Mouse (Mus musculus): ENCODE measurements around the gene Chn1. TPM values are rescaled to one million over a fixed set of nuclear protein-coding genes. Genes with fewer than 3 reads are reported as not detected.

The Chn1 gene
- polyA plus RNA-seq, 1 experiment, result 20.0 TPM

DNA sequence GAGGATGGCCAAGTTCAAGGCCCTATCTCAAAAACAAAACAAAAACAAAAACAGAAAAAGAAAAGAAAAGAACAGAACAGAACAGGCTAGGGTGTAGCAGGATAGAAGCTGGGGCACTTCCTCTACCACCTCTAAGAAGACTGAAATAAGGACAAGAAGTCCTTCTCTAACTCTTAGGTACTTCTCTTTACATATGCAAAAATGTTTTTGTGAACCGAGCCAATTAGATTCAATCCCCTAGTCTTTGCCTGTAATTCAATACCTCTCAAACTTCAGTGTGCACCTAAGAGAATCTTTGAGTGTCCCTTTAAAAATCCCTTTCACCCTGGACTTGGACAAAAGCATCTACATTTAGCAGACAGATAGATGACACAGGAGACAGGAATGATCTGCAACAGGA is 2.2 kb downstream of the Chn1 start:
- no peak overlapping the region for H3K4me3 ChIP-seq (ENCODE audit: insufficient read depth, poor library complexity, severe bottlenecking)
- TF ChIP-seq MAX (IDR thresholded peaks at IDR 0.05) (no peak), CEBPB (IDR thresholded peaks at IDR 0.05; ENCODE audit: low read depth) (no peak), USF1 (IDR thresholded peaks at IDR 0.05; ENCODE audit: low read depth) (no peak), FOSL1 (IDR thresholded peaks at IDR 0.05; ENCODE audit: insufficient read depth, low read length, poor library complexity, severe bottlenecking) (no peak), CTCF (IDR thresholded peaks at IDR 0.05; ENCODE audit: control insufficient read depth, insufficient read depth, insufficient read length) (no peak), MYOD1 (IDR thresholded peaks at IDR 0.05; ENCODE audit: control insufficient read depth, insufficient read length, low read depth) (no peak), MYOG (IDR thresholded peaks at IDR 0.05; ENCODE audit: control insufficient read depth, extremely low read depth, insufficient read length) (no peak)
- peaks cover 18% of the 10 kb centered on the region for H3K79me2 ChIP-seq (ENCODE audit: control insufficient read depth, insufficient read depth)

DNA sequence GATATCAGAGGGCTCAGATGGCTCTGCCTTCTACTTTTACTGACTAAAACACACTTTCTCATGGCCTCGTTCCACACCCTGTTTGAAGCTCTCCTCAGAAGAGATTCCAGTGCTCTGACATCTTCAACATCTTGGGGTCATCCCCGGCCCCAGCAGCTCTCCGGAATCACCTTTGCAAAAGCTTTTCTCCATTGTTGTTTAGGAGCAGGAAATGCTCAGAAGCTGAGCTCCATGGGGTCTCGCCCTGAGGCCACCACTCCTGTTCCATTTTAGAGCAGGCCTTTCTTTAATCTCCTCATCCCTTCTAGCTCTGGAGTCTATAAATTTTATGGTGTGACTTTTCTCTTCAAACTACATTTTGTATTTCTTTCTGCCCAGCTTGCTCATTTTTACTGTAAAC is 6.5 kb downstream of the Chn1 start:
- Histone ChIP-seq H3K79me2 (ENCODE audit: control insufficient read depth, insufficient read depth) (peaks cover 18% of the 10 kb centered on the region), H3K36me3 (ENCODE audit: control insufficient read depth, insufficient read depth) (no peaks in the 10 kb centered on the region), H3K4me3 (ENCODE audit: insufficient read depth, poor library complexity, severe bottlenecking) (no peak overlapping the region), H3K27me3 (ENCODE audit: control insufficient read depth, insufficient read depth, insufficient read length) (no peaks in the 10 kb centered on the region), H3K79me3 (ENCODE audit: low read depth) (peaks cover 7% of the 10 kb centered on the region), H3ac (ENCODE audit: control insufficient read depth, insufficient read length, low read depth) (no peak overlapping the region)
- TF ChIP-seq MYOG (IDR thresholded peaks at IDR 0.05; ENCODE audit: control insufficient read depth, extremely low read depth, insufficient read length) (no peak), CEBPB (IDR thresholded peaks at IDR 0.05; ENCODE audit: low read depth) (no peak), MYOD1 (IDR thresholded peaks at IDR 0.05; ENCODE audit: control insufficient read depth, insufficient read length, low read depth) (no peak), FOSL1 (IDR thresholded peaks at IDR 0.05; ENCODE audit: insufficient read depth, low read length, poor library complexity, severe bottlenecking) (no peak), USF1 (IDR thresholded peaks at IDR 0.05; ENCODE audit: low read depth) (no peak), MAX (IDR thresholded peaks at IDR 0.05) (no peak), CTCF (IDR thresholded peaks at IDR 0.05; ENCODE audit: control insufficient read depth, insufficient read depth, insufficient read length) (no peak)

More for the DNA sequence above, 2.2 kb downstream of the Chn1 start:
- Histone ChIP-seq H3K27me3 (ENCODE audit: control insufficient read depth, insufficient read depth, insufficient read length) (no peaks in the 10 kb centered on the region), H3K79me3 (ENCODE audit: low read depth) (peaks cover 7% of the 10 kb centered on the region), H3K36me3 (ENCODE audit: control insufficient read depth, insufficient read depth) (no peaks in the 10 kb centered on the region), H3ac (ENCODE audit: control insufficient read depth, insufficient read length, low read depth) (no peak overlapping the region)

DNA sequence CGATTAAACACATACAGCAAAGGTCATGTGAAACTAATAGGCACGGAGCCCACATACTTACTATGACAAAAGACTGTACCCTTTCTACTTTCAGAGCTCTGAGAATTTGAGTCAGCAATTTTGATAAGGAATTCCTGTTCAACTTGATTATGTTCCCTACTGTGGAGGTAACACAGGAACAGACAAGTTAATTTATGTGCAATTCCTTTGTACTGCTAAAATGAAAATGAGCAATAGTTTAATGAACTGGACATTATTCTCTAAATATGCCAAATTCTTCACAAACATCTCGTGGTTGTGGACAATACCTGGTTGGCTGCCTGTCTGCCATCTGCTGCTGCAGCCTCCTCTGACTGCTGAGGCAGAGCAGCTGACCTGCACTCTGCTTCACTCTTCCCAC is 11.6 kb downstream of the Chn1 start:
- H3K4me3 ChIP-seq (ENCODE audit: insufficient read depth, poor library complexity, severe bottlenecking), result no peak overlapping the region
- no peaks in the 10 kb centered on the region for H3K79me3 ChIP-seq (ENCODE audit: low read depth)
- no peaks in the 10 kb centered on the region for H3K79me2 ChIP-seq (ENCODE audit: control insufficient read depth, insufficient read depth)
- TF ChIP-seq CTCF (IDR thresholded peaks at IDR 0.05; ENCODE audit: control insufficient read depth, insufficient read depth, insufficient read length) (no peak), MYOG (IDR thresholded peaks at IDR 0.05; ENCODE audit: control insufficient read depth, extremely low read depth, insufficient read length) (no peak)
- H3K36me3 ChIP-seq (ENCODE audit: control insufficient read depth, insufficient read depth), result no peaks in the 10 kb centered on the region
- no peaks in the 10 kb centered on the region for H3K27me3 ChIP-seq (ENCODE audit: control insufficient read depth, insufficient read depth, insufficient read length)
- H3ac ChIP-seq (ENCODE audit: control insufficient read depth, insufficient read length, low read depth), result no peak overlapping the region

DNA sequence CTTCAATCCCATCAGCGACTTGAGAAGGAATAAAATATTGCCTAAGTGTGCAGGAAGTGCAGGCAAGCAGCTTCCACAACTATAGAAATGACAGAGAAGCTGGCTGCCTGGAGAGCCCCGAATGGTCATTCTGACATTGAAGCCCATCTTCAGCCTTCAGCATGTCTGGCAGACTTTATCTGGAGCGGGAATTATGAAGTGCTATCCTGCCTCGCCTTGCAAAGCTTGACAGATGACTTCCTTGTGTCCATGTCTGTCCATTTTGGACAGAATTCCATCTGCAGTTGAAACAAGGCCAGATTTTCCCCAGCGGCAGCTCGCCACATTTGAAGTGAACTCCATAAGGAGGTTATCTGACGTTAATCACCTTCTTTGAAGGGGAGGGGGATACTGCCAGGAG is 15.2 kb downstream of the Chn1 start:
- no peaks in the 10 kb centered on the region for H3K36me3 ChIP-seq (ENCODE audit: control insufficient read depth, insufficient read depth)
- no peaks in the 10 kb centered on the region for H3K27me3 ChIP-seq (ENCODE audit: control insufficient read depth, insufficient read depth, insufficient read length)
- no peaks in the 10 kb centered on the region for H3K79me2 ChIP-seq (ENCODE audit: control insufficient read depth, insufficient read depth)
- H3ac ChIP-seq (ENCODE audit: control insufficient read depth, insufficient read length, low read depth), result no peak overlapping the region
- no peak for TF ChIP-seq MAX (IDR thresholded peaks at IDR 0.05)
- TF ChIP-seq FOSL1 (IDR thresholded peaks at IDR 0.05; ENCODE audit: insufficient read depth, low read length, poor library complexity, severe bottlenecking), result no peak
- no peak for TF ChIP-seq USF1 (IDR thresholded peaks at IDR 0.05; ENCODE audit: low read depth)
- TF ChIP-seq MYOG (IDR thresholded peaks at IDR 0.05; ENCODE audit: control insufficient read depth, extremely low read depth, insufficient read length), result no peak
- no peak for TF ChIP-seq CTCF (IDR thresholded peaks at IDR 0.05; ENCODE audit: control insufficient read depth, insufficient read depth, insufficient read length)
- no peak for TF ChIP-seq CEBPB (IDR thresholded peaks at IDR 0.05; ENCODE audit: low read depth)
- no peak for TF ChIP-seq MYOD1 (IDR thresholded peaks at IDR 0.05; ENCODE audit: control insufficient read depth, insufficient read length, low read depth)
- H3K4me3 ChIP-seq (ENCODE audit: insufficient read depth, poor library complexity, severe bottlenecking), result no peak overlapping the region
- no peaks in the 10 kb centered on the region for H3K79me3 ChIP-seq (ENCODE audit: low read depth)

DNA sequence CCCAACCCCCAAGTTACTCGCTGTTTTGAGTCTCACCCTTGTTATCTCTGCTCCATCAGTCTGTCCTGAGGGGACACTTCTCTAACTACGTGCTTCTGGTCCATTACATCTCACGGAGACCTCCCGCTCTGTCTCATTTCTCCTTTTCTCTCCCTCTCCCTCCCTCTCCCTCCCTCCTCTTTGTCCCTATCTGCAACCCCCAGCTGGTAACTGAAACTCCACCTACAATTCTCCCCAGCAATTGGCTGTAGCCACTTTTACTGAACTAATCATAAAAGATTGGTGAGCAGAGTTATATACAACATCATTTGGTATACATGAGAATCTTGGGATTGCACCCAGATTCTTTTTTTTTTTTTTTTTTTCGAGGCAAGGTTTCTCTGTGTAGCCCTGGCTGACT is 16.1 kb downstream of the Chn1 start:
- no peaks in the 10 kb centered on the region for H3K36me3 ChIP-seq (ENCODE audit: control insufficient read depth, insufficient read depth)
- H3K27me3 ChIP-seq (ENCODE audit: control insufficient read depth, insufficient read depth, insufficient read length), result no peaks in the 10 kb centered on the region
- TF ChIP-seq USF1 (IDR thresholded peaks at IDR 0.05; ENCODE audit: low read depth), result no peak
- no peak for TF ChIP-seq CEBPB (IDR thresholded peaks at IDR 0.05; ENCODE audit: low read depth)
- H3K79me2 ChIP-seq (ENCODE audit: control insufficient read depth, insufficient read depth), result no peaks in the 10 kb centered on the region
- no peaks in the 10 kb centered on the region for H3K79me3 ChIP-seq (ENCODE audit: low read depth)
- H3K4me3 ChIP-seq (ENCODE audit: insufficient read depth, poor library complexity, severe bottlenecking), result no peak overlapping the region
- H3ac ChIP-seq (ENCODE audit: control insufficient read depth, insufficient read length, low read depth), result no peak overlapping the region

DNA sequence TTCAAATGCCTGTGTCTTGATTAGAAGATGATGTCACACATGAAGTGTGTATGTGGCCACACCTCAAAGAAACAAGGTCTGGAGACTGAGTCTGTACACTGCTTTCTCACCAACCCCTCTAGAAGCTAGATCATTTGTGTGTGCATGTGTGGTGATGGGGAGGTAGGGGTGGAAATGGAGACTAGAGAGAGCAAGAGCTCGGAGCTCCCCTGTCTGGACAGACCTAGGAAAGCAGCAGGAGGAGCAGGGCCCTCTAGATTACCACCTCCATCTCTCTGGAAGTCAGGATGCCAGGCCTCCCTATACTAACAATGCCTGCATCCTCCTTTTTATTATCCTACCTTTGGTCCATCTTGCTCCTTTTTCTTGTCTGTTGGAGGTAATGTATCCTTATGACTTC is 27.8 kb downstream of the Chn1 start:
- Histone ChIP-seq H3K79me3 (ENCODE audit: low read depth) (peaks cover 2% of the 10 kb centered on the region), H3K79me2 (ENCODE audit: control insufficient read depth, insufficient read depth) (peaks cover 5% of the 10 kb centered on the region), H3K4me3 (ENCODE audit: insufficient read depth, poor library complexity, severe bottlenecking) (no peak overlapping the region), H3K27me3 (ENCODE audit: control insufficient read depth, insufficient read depth, insufficient read length) (no peaks in the 10 kb centered on the region), H3K36me3 (ENCODE audit: control insufficient read depth, insufficient read depth) (no peaks in the 10 kb centered on the region), H3ac (ENCODE audit: control insufficient read depth, insufficient read length, low read depth) (no peak overlapping the region)
- TF ChIP-seq CEBPB (IDR thresholded peaks at IDR 0.05; ENCODE audit: low read depth) (no peak), MYOD1 (IDR thresholded peaks at IDR 0.05; ENCODE audit: control insufficient read depth, insufficient read length, low read depth) (no peak), USF1 (IDR thresholded peaks at IDR 0.05; ENCODE audit: low read depth) (no peak), FOSL1 (IDR thresholded peaks at IDR 0.05; ENCODE audit: insufficient read depth, low read length, poor library complexity, severe bottlenecking) (no peak), CTCF (IDR thresholded peaks at IDR 0.05; ENCODE audit: control insufficient read depth, insufficient read depth, insufficient read length) (no peak), MYOG (IDR thresholded peaks at IDR 0.05; ENCODE audit: control insufficient read depth, extremely low read depth, insufficient read length) (no peak), MAX (IDR thresholded peaks at IDR 0.05) (no peak)
